Mouse (Mus musculus) hindbrain, postnatal 0 days (tissue): ENCODE results near the gene Rap1gds1. TPM values are rescaled to one million over a fixed set of nuclear protein-coding genes. Genes with fewer than 3 reads are reported as not detected.

Experiments
- ATAC-seq: fragments of 200-750 bp; cut with Nextera tagmentation; 2 replicates; pipeline ENCODE4 v1.8.0; 2017; ENCODE audit warnings: mild to moderate bottlenecking, moderate TSS enrichment, moderate library complexity
- DNase-seq: peaks from one replicate; pipeline ENCODE4 v3.0.0-alpha.2; 2015; ENCODE audit warnings: low spot score
- H3K27ac ChIP-seq: fragments of 300-500 bp; sonication (generic); 2 replicates; pipeline ENCODE4 v1.5.1; 2014; ENCODE audit warnings: mild to moderate bottlenecking
- H3K27me3 ChIP-seq: fragments of 300-500 bp; sonication (generic); 2 replicates; pipeline ENCODE4 v1.6.1; 2014; ENCODE audit warnings: low read length, mixed read lengths; ENCODE audit not compliant: insufficient read depth
- H3K36me3 ChIP-seq: fragments of 300-500 bp; sonication (generic); 2 replicates; pipeline ENCODE4 v1.6.1; 2014; ENCODE audit warnings: low read length, mixed read lengths; ENCODE audit not compliant: insufficient read depth
- H3K4me1 ChIP-seq: fragments of 300-500 bp; sonication (generic); 2 replicates; pipeline ENCODE4 v1.6.1; 2014; ENCODE audit warnings: antibody characterized with exemption, low read length, mixed read lengths; ENCODE audit not compliant: insufficient read depth
- H3K4me2 ChIP-seq: fragments of 300-500 bp; sonication (generic); 2 replicates; pipeline ENCODE4 v1.6.1; 2014; ENCODE audit warnings: low read depth, mild to moderate bottlenecking, low read length, moderate library complexity, mixed read lengths
- H3K4me3 ChIP-seq: fragments of 300-500 bp; sonication (generic); 2 replicates; pipeline ENCODE4 v1.5.1; 2014; ENCODE audit warnings: low read length
- H3K9ac ChIP-seq: fragments of 300-500 bp; sonication (generic); replicated peaks from 2 replicates; pipeline ENCODE4 v1.6.1; 2014; ENCODE audit warnings: mild to moderate bottlenecking, low read length, moderate library complexity, mixed read lengths
- H3K9me3 ChIP-seq: fragments of 300-500 bp; sonication (generic); 2 replicates; pipeline ENCODE4 v1.6.1; 2016; ENCODE audit warnings: low read length, mixed read lengths
- CTCF ChIP-seq: IDR thresholded peaks from 2 replicates; pipeline ENCODE4 v1.5.1; 2016; ENCODE audit warnings: antibody characterized with exemption, control low read depth, low read depth
- WGBS: fragments of 180-500 bp; shearing (Covaris S2); extraction: QIAGEN DNeasy Blood & Tissue Kit; methylation state at CpG from one replicate; pipeline ENCODE4 v1.1.7; 2014; 5-methylcytosine and 5-hydroxymethylcytosine counted together
- polyA plus RNA-seq: library from polyadenylated mRNA; unstranded; fragments of >200 nt; fragmentation: Nextera tagmentation; extraction: Ambion mirVana; gene quantifications from 2 replicates; pipeline ENCODE4 v1.2.1, GENCODE M21; 2015
- total RNA-seq: library from RNA; depleted of rRNA; stranded (reverse); fragments of >200 nt; gene quantifications from 2 replicates; pipeline ENCODE4 v1.2.3, GENCODE M21; 2014; rRNA removed

The Rap1gds1 gene
- 107 and 109 TPM in 2 replicates for total RNA-seq
- polyA plus RNA-seq: 88.5 and 90.6 TPM in 2 replicates

GRCm38 (mm10) chr3:139074484-139075211 is at the start of gene Rap1gds1:
Gene Rap1gds1 (minus strand): TSS chr3:139075201.
- TF ChIP-seq CTCF: no peak
- peak; percentile 63 for ATAC-seq
- H3K4me2 ChIP-seq: peak within 1 kb of the TSS; percentile 96
- peak within 1 kb of the TSS; percentile 97 for H3K27ac ChIP-seq
- H3K4me3 ChIP-seq: peak within 1 kb of the TSS; percentile 98
- H3K9me3 ChIP-seq: no peaks in the 10 kb centered on the region
- under 1% methylated on average over 56 of the region's 97 CpGs for WGBS
- peaks cover 8% of the 10 kb centered on the region; the same call in 1 of the 2 replicates for H3K4me1 ChIP-seq
- peak; percentile 64 for DNase-seq
- H3K9ac ChIP-seq: peak within 1 kb of the TSS; percentile 89
- no peaks in the 10 kb centered on the region for H3K36me3 ChIP-seq
- H3K27me3 ChIP-seq: no peaks in the 10 kb centered on the region

- Histone ChIP-seq H3K4me3 (no peak overlapping the region), H3K4me2 (no peak overlapping the region), H3K9ac (no peak overlapping the region), H3K27me3 (no peaks in the 10 kb centered on the region), H3K4me1 (no peaks in the 10 kb centered on the region), H3K27ac (no peak overlapping the region), H3K9me3 (no peaks in the 10 kb centered on the region), H3K36me3 (no peaks in the 10 kb centered on the region)
- ATAC-seq (no peak), DNase-seq (no peak)
- no peak for TF ChIP-seq CTCF
These were observed 43.4 kb upstream of the Rap1gds1 start for GRCm38 (mm10) chr3:139118446-139118845.

- H3K4me1 ChIP-seq: no peaks in the 10 kb centered on the region
- H3K36me3 ChIP-seq: no peaks in the 10 kb centered on the region
- no peak overlapping the region for H3K4me2 ChIP-seq
- H3K27me3 ChIP-seq: no peaks in the 10 kb centered on the region
- H3K27ac ChIP-seq: no peak overlapping the region
- no peaks in the 10 kb centered on the region for H3K9me3 ChIP-seq
- DNase-seq (no peak), ATAC-seq (no peak)
- TF ChIP-seq CTCF: no peak
- 71% methylated on average over 9 of the region's 9 CpGs for WGBS
- H3K4me3 ChIP-seq: no peak overlapping the region
- H3K9ac ChIP-seq: no peak overlapping the region
These were observed 41.8 kb upstream of the Rap1gds1 start for GRCm38 (mm10) chr3:139116733-139117337.

GRCm38 (mm10) chr3:139112335-139112973 is 37.5 kb upstream of the Rap1gds1 start:
- Histone ChIP-seq H3K36me3 (no peaks in the 10 kb centered on the region), H3K9me3 (no peaks in the 10 kb centered on the region), H3K4me2 (no peak overlapping the region), H3K4me1 (no peaks in the 10 kb centered on the region), H3K4me3 (no peak overlapping the region), H3K27me3 (no peaks in the 10 kb centered on the region), H3K9ac (no peak overlapping the region), H3K27ac (no peak overlapping the region)
- TF ChIP-seq CTCF: no peak
- 80% methylated on average over 3 of the region's 3 CpGs for WGBS
- ATAC-seq (no peak), DNase-seq (no peak)

GRCm38 (mm10) chr3:139111877-139112276 is 36.9 kb upstream of the Rap1gds1 start:
- no peak for DNase-seq
- no peaks in the 10 kb centered on the region for H3K4me1 ChIP-seq
- H3K9me3 ChIP-seq: no peaks in the 10 kb centered on the region

GRCm38 (mm10) chr3:139108176-139108575 is 33.2 kb upstream of the Rap1gds1 start:
- TF ChIP-seq CTCF: no peak
- H3K9me3 ChIP-seq: no peaks in the 10 kb centered on the region
- no peak overlapping the region for H3K9ac ChIP-seq
- WGBS: 79% methylated on average over 5 of the region's 5 CpGs
- no peaks in the 10 kb centered on the region for H3K27me3 ChIP-seq
- ATAC-seq (no peak), DNase-seq (no peak)
- no peaks in the 10 kb centered on the region for H3K4me1 ChIP-seq
- H3K4me2 ChIP-seq: no peak overlapping the region
- H3K27ac ChIP-seq: no peak overlapping the region
- no peaks in the 10 kb centered on the region for H3K36me3 ChIP-seq
- no peak overlapping the region for H3K4me3 ChIP-seq

More at GRCm38 (mm10) chr3:139111877-139112276, 36.9 kb upstream of the Rap1gds1 start:
- Histone ChIP-seq H3K9ac (no peak overlapping the region), H3K4me2 (no peak overlapping the region), H3K27me3 (no peaks in the 10 kb centered on the region), H3K4me3 (no peak overlapping the region), H3K36me3 (no peaks in the 10 kb centered on the region), H3K27ac (no peak overlapping the region)
- no peak for TF ChIP-seq CTCF
- WGBS: 74% methylated on average over 2 of the region's 2 CpGs
- ATAC-seq: no peak
